Mouse (Mus musculus): ENCODE measurements at regions not wholly inside any gene's neighbourhood (a gene's known extent, or its start where the extent isn't known, plus 50 kb on each side); places are given as distances from the start of the nearest gene placed in this dataset.

GRCm38 (mm10) chr13:78935990-78936650 lies 736.6 kb upstream of the Nr2f1 start:
- DNase-seq (ENCODE audit: low spot score) (no peak), ATAC-seq (replicated peaks; ENCODE audit: low FRiP score, low TSS enrichment, low read depth) (no peak)
- WGBS: 30% methylated on average over 3 of the region's 3 CpGs

DNA sequence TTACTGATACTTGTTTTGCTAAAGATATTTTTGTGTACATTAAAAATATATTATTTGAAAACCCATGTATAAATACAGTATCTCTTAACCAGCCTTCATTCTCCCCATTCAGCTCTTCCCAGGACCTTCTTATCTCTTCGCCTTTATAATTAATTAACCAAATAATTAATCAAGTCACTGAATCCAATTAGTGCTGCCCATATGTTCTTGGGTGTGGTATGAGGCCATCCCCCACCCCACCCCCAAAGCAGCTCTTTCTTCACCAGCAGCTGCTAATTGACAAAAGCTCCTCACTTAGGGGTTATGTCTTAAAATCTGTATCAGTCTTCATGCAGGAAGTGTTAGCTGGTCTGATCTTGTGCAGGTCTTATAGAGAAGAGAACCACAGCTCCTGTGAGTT lies 728.8 kb upstream of the Nr2f1 start:
- no peaks in the 10 kb centered on the region for H3K36me3 ChIP-seq (ENCODE audit: control insufficient read depth, insufficient read depth, low read length)
- DNase-seq (ENCODE audit: low spot score) (no peak), ATAC-seq (replicated peaks; ENCODE audit: low FRiP score, low TSS enrichment, low read depth) (no peak)
- no peak overlapping the region for H3K27ac ChIP-seq (ENCODE audit: low read depth)
- 91% methylated on average over 1 of the region's 1 CpGs for WGBS
- H3K4me2 ChIP-seq (ENCODE audit: low read length): no peak overlapping the region
- H3K4me3 ChIP-seq (ENCODE audit: low read depth, low read length): no peak overlapping the region
- no peak overlapping the region for H3K9ac ChIP-seq (ENCODE audit: low read length)
- H3K4me1 ChIP-seq (replicated peaks; ENCODE audit: control insufficient read depth, insufficient read depth, low read length): no peaks in the 10 kb centered on the region
- no peaks in the 10 kb centered on the region for H3K9me3 ChIP-seq (ENCODE audit: control insufficient read depth, low read length)
- no peaks in the 10 kb centered on the region for H3K27me3 ChIP-seq (replicated peaks; ENCODE audit: control insufficient read depth, insufficient read depth, low read length)

More at GRCm38 (mm10) chr13:78935990-78936650, 736.6 kb upstream of the Nr2f1 start:
- no peaks in the 10 kb centered on the region for H3K36me3 ChIP-seq (ENCODE audit: control insufficient read depth, insufficient read depth, low read length)
- H3K9me3 ChIP-seq (ENCODE audit: control insufficient read depth, low read length): no peaks in the 10 kb centered on the region
- no peak overlapping the region for H3K27ac ChIP-seq (ENCODE audit: low read depth)
- H3K4me3 ChIP-seq (ENCODE audit: low read depth, low read length): no peak overlapping the region
- no peaks in the 10 kb centered on the region for H3K4me1 ChIP-seq (replicated peaks; ENCODE audit: control insufficient read depth, insufficient read depth, low read length)
- H3K27me3 ChIP-seq (replicated peaks; ENCODE audit: control insufficient read depth, insufficient read depth, low read length): no peaks in the 10 kb centered on the region
- H3K4me2 ChIP-seq (ENCODE audit: low read length): no peak overlapping the region
- H3K9ac ChIP-seq (ENCODE audit: low read length): no peak overlapping the region

DNA sequence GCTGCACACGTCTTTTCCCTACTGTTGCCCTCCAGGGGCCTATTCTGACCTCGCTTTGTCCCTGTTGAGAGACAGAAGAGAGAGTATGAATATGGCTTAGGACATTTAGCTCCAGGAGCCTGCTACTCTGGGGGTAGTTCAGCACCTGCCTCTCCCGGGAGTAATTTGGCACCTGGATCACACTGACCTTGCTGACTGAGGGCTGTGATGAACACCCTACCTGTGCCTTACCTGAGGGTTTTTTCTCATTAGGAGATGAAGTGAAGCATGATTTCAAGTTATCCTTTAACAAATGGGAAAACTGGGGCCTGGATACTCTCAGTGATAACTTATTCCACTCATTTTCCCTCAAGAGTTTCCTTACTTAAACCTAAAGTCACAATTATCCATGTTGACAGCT lies 721.2 kb upstream of the Nr2f1 start:
- DNase-seq (ENCODE audit: low spot score) (no peak), ATAC-seq (replicated peaks; ENCODE audit: low FRiP score, low TSS enrichment, low read depth) (no peak)
- H3K27me3 ChIP-seq (replicated peaks; ENCODE audit: control insufficient read depth, insufficient read depth, low read length): no peaks in the 10 kb centered on the region
- no peak overlapping the region for H3K9ac ChIP-seq (ENCODE audit: low read length)
- H3K36me3 ChIP-seq (ENCODE audit: control insufficient read depth, insufficient read depth, low read length): no peaks in the 10 kb centered on the region
- no peak overlapping the region for H3K27ac ChIP-seq (ENCODE audit: low read depth)
- H3K4me3 ChIP-seq (ENCODE audit: low read depth, low read length): no peak overlapping the region
- H3K4me1 ChIP-seq (replicated peaks; ENCODE audit: control insufficient read depth, insufficient read depth, low read length): no peaks in the 10 kb centered on the region
- H3K4me2 ChIP-seq (ENCODE audit: low read length): no peak overlapping the region
- WGBS: 63% methylated on average over 3 of the region's 3 CpGs
- no peaks in the 10 kb centered on the region for H3K9me3 ChIP-seq (ENCODE audit: control insufficient read depth, low read length)

DNA sequence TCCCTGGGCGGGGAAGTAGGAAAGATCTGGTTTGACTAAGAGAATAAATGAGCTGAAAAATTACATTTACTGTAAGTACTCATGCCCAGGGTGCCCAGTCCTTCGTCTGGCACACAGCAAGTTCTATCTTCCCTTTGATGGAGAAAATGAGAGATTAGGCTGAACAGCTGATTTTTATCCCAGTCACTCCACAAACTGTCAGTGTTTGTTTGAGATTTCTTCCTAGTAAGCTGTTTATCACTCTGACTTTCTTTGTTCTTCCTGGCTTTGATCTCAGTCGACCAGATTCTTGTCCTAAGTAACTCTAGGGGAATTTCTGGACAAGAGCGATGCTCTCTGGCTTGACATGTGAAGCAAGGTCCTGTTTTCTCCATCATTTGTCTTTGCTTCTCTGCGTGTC lies 710.3 kb upstream of the Nr2f1 start:
- ATAC-seq (replicated peaks; ENCODE audit: low FRiP score, low TSS enrichment, low read depth): no peak
- H3K9ac ChIP-seq (ENCODE audit: low read length): no peak overlapping the region
- no peak overlapping the region for H3K27ac ChIP-seq (ENCODE audit: low read depth)
- 13% methylated on average over 5 of the region's 5 CpGs for WGBS
- no peak for DNase-seq (ENCODE audit: low spot score)
- no peaks in the 10 kb centered on the region for H3K9me3 ChIP-seq (ENCODE audit: control insufficient read depth, low read length)
- H3K4me3 ChIP-seq (ENCODE audit: low read depth, low read length): no peak overlapping the region
- H3K4me2 ChIP-seq (ENCODE audit: low read length): no peak overlapping the region
- no peaks in the 10 kb centered on the region for H3K27me3 ChIP-seq (replicated peaks; ENCODE audit: control insufficient read depth, insufficient read depth, low read length)
- H3K4me1 ChIP-seq (replicated peaks; ENCODE audit: control insufficient read depth, insufficient read depth, low read length): 0 out of 2 replicates have a peak, but pooled peaks cover 3% of the 10 kb centered on the region
- H3K36me3 ChIP-seq (ENCODE audit: control insufficient read depth, insufficient read depth, low read length): no peaks in the 10 kb centered on the region

GRCm38 (mm10) chr13:78904102-78904501 lies 704.5 kb upstream of the Nr2f1 start:
- H3K27me3 ChIP-seq (replicated peaks; ENCODE audit: control insufficient read depth, insufficient read depth, low read length): no peaks in the 10 kb centered on the region
- DNase-seq (ENCODE audit: low spot score): no peak
- no peak overlapping the region for H3K27ac ChIP-seq (ENCODE audit: low read depth)
- H3K4me3 ChIP-seq (ENCODE audit: low read depth, low read length): no peak overlapping the region
- H3K9me3 ChIP-seq (ENCODE audit: control insufficient read depth, low read length): no peaks in the 10 kb centered on the region
- H3K9ac ChIP-seq (ENCODE audit: low read length): no peak overlapping the region
- no peak for ATAC-seq (replicated peaks; ENCODE audit: low FRiP score, low TSS enrichment, low read depth)
- H3K4me2 ChIP-seq (ENCODE audit: low read length): no peak overlapping the region
- H3K36me3 ChIP-seq (ENCODE audit: control insufficient read depth, insufficient read depth, low read length): no peaks in the 10 kb centered on the region
- H3K4me1 ChIP-seq (replicated peaks; ENCODE audit: control insufficient read depth, insufficient read depth, low read length): no peaks in the 10 kb centered on the region

GRCm38 (mm10) chr13:78900693-78901092 lies 701.1 kb upstream of the Nr2f1 start:
- no peaks in the 10 kb centered on the region for H3K9me3 ChIP-seq (ENCODE audit: control insufficient read depth, low read length)
- no peak overlapping the region for H3K9ac ChIP-seq (ENCODE audit: low read length)
- H3K27ac ChIP-seq (ENCODE audit: low read depth): no peak overlapping the region
- no peak overlapping the region for H3K4me3 ChIP-seq (ENCODE audit: low read depth, low read length)
- 56% methylated on average over 1 of the region's 1 CpGs for WGBS
- no peaks in the 10 kb centered on the region for H3K36me3 ChIP-seq (ENCODE audit: control insufficient read depth, insufficient read depth, low read length)
- no peaks in the 10 kb centered on the region for H3K27me3 ChIP-seq (replicated peaks; ENCODE audit: control insufficient read depth, insufficient read depth, low read length)
- no peak for ATAC-seq (replicated peaks; ENCODE audit: low FRiP score, low TSS enrichment, low read depth)
- no peaks in the 10 kb centered on the region for H3K4me1 ChIP-seq (replicated peaks; ENCODE audit: control insufficient read depth, insufficient read depth, low read length)
- H3K4me2 ChIP-seq (ENCODE audit: low read length): no peak overlapping the region
- DNase-seq (ENCODE audit: low spot score): no peak

GRCm38 (mm10) chr13:78892252-78892651 lies 692.7 kb upstream of the Nr2f1 start:
- Histone ChIP-seq H3K9me3 (ENCODE audit: control insufficient read depth, low read length) (no peaks in the 10 kb centered on the region), H3K4me1 (replicated peaks; ENCODE audit: control insufficient read depth, insufficient read depth, low read length) (no peaks in the 10 kb centered on the region), H3K36me3 (ENCODE audit: control insufficient read depth, insufficient read depth, low read length) (no peaks in the 10 kb centered on the region), H3K4me3 (ENCODE audit: low read depth, low read length) (no peak overlapping the region), H3K4me2 (ENCODE audit: low read length) (no peak overlapping the region), H3K27ac (ENCODE audit: low read depth) (no peak overlapping the region), H3K9ac (ENCODE audit: low read length) (no peak overlapping the region), H3K27me3 (replicated peaks; ENCODE audit: control insufficient read depth, insufficient read depth, low read length) (no peaks in the 10 kb centered on the region)
- DNase-seq (ENCODE audit: low spot score) (no peak), ATAC-seq (replicated peaks; ENCODE audit: low FRiP score, low TSS enrichment, low read depth) (no peak)
- 86% methylated on average over 2 of the region's 2 CpGs for WGBS

DNA sequence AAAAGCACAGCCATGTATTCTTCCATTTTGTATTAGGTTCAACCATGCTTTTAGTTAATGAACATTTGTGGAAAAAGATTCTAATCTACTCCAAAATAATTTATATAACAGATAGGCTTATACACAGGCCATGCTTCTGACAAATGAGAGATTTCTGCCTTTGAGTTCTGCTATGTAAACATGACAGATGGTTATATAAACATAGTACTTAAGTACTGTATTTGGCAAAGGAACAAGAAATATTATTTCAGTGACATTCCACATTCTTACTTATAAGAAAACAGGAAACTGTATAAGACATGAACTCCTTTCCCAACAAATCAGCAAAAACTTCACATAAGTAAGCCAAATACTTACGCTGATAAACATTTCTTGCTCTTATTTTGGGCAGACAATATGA lies 683.5 kb upstream of the Nr2f1 start:
- no peak for ATAC-seq (replicated peaks; ENCODE audit: low FRiP score, low TSS enrichment, low read depth)
- no peaks in the 10 kb centered on the region for H3K4me1 ChIP-seq (replicated peaks; ENCODE audit: control insufficient read depth, insufficient read depth, low read length)
- H3K36me3 ChIP-seq (ENCODE audit: control insufficient read depth, insufficient read depth, low read length): no peaks in the 10 kb centered on the region
- no peak overlapping the region for H3K27ac ChIP-seq (ENCODE audit: low read depth)
- H3K9ac ChIP-seq (ENCODE audit: low read length): no peak overlapping the region
- no peak overlapping the region for H3K4me3 ChIP-seq (ENCODE audit: low read depth, low read length)
- H3K9me3 ChIP-seq (ENCODE audit: control insufficient read depth, low read length): no peaks in the 10 kb centered on the region
- H3K27me3 ChIP-seq (replicated peaks; ENCODE audit: control insufficient read depth, insufficient read depth, low read length): no peaks in the 10 kb centered on the region
- no peak for DNase-seq (ENCODE audit: low spot score)
- 60% methylated on average over 1 of the region's 1 CpGs for WGBS
- no peak overlapping the region for H3K4me2 ChIP-seq (ENCODE audit: low read length)

GRCm38 (mm10) chr13:78872582-78872981 lies 673.0 kb upstream of the Nr2f1 start:
- WGBS: 48% methylated on average over 5 of the region's 5 CpGs

More at GRCm38 (mm10) chr13:78872582-78872981, 673.0 kb upstream of the Nr2f1 start:
- no peak overlapping the region for H3K4me3 ChIP-seq (ENCODE audit: low read depth, low read length)
- no peak overlapping the region for H3K9ac ChIP-seq (ENCODE audit: low read length)
- H3K27ac ChIP-seq (ENCODE audit: low read depth): no peak overlapping the region
- no peaks in the 10 kb centered on the region for H3K9me3 ChIP-seq (ENCODE audit: control insufficient read depth, low read length)
- H3K27me3 ChIP-seq (replicated peaks; ENCODE audit: control insufficient read depth, insufficient read depth, low read length): no peaks in the 10 kb centered on the region
- ATAC-seq (replicated peaks; ENCODE audit: low FRiP score, low TSS enrichment, low read depth) (no peak), DNase-seq (ENCODE audit: low spot score) (no peak)
- H3K36me3 ChIP-seq (ENCODE audit: control insufficient read depth, insufficient read depth, low read length): no peaks in the 10 kb centered on the region
- H3K4me1 ChIP-seq (replicated peaks; ENCODE audit: control insufficient read depth, insufficient read depth, low read length): peaks cover 8% of the 10 kb centered on the region; the same call in 1 of the 2 replicates
- H3K4me2 ChIP-seq (ENCODE audit: low read length): no peak overlapping the region
